Comparison of ENCODE assay signal across 1 mouse cellular context in the genomic region with DNA sequence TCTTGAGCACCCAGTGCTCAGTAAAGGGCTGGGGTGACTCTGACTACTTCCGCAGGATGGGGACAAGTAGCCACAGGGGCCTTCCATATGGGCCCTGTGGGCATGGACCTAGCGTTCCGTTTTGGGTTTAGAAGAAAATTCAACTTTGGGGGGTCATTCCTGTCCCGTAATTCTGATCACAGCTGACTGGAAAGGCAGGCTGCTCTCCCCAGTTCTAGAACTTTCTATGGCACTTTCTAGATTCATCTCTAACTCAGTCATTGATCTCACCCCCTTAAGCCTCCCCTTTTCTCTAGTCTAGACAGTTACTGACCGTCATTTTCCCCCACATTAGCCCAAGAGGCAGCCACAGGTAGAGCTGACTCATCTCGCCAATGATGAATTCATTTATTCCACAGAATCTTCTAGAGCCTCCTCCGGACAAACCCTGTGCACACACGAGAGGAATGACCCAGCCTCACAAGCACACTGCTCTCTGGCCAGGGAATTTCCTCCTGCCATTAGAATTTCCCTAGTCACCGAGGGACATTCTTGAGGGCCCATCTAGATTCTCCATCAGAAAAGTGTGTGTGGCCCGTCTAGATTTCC.
TF ChIP-seq lines count a peak whose summit lies in the region.

No protein-coding gene starts in this region.

TF ChIP-seq in CH12.LX, 34 proteins besides CTCF, POLR2A, EP300 and RAD21:
- TF ChIP-seq MYC (IDR thresholded peaks at IDR 0.05; ENCODE audit: low read depth, low read length), result peak; percentile 11; the same call in 1 of the 2 replicates
- TF ChIP-seq JUN (IDR thresholded peaks at IDR 0.05; ENCODE audit: insufficient read depth, low read depth, low read length), result peak; percentile 79
- TF ChIP-seq MAZ (IDR thresholded peaks at IDR 0.05; ENCODE audit: low read depth, low read length), result no peak; the same call in 1 of the 2 replicates
- peak; percentile 5; the same call in 1 of the 2 replicates for TF ChIP-seq MEF2A (IDR thresholded peaks at IDR 0.05; ENCODE audit: borderline replicate concordance, low read depth, low read length)
- TF ChIP-seq MXI1 (IDR thresholded peaks at IDR 0.05; ENCODE audit: low read depth, low read length), result peak; percentile 6; the same call in 1 of the 2 replicates
- peak; percentile 92 for TF ChIP-seq BHLHE40 (IDR thresholded peaks at IDR 0.05; ENCODE audit: low read depth, low read length)
- TF ChIP-seq CHD1 (IDR thresholded peaks at IDR 0.05; ENCODE audit: low read depth, low read length), result no peak
- TF ChIP-seq HCFC1 (IDR thresholded peaks at IDR 0.05; ENCODE audit: low read depth, low read length), result peak; percentile 66
- TF ChIP-seq ZNF384 (IDR thresholded peaks at IDR 0.05; ENCODE audit: low read depth, low read length), result no peak
- no peak for TF ChIP-seq USF2 (conservative IDR thresholded peaks at IDR 0.05; ENCODE audit: low read depth, low read length)
- peak; percentile 35 for TF ChIP-seq CHD2 (IDR thresholded peaks at IDR 0.05; ENCODE audit: low read length)
- TF ChIP-seq JUND (conservative IDR thresholded peaks at IDR 0.05; ENCODE audit: low read depth, low read length), result peak; percentile 68; the same call in 1 of the 2 replicates
- peak; percentile 39; the same call in 1 of the 2 replicates for TF ChIP-seq MAFK (IDR thresholded peaks at IDR 0.05; ENCODE audit: insufficient replicate concordance, low read length)
- TF ChIP-seq NELFE (IDR thresholded peaks at IDR 0.05; ENCODE audit: low read depth, low read length), result peak; percentile 51; the same call in 1 of the 2 replicates
- peak; percentile 91 for TF ChIP-seq ETS1 (conservative IDR thresholded peaks at IDR 0.05; ENCODE audit: low read depth, low read length)
- TF ChIP-seq ELF1 (IDR thresholded peaks at IDR 0.05; ENCODE audit: low read depth, low read length), result peak; percentile 77
- peak; percentile 82 for TF ChIP-seq IRF4 (IDR thresholded peaks at IDR 0.05; ENCODE audit: low read depth, low read length)
- TF ChIP-seq NRF1 (IDR thresholded peaks at IDR 0.05; ENCODE audit: low read depth, low read length), result no peak
- TF ChIP-seq MAX (IDR thresholded peaks at IDR 0.05; ENCODE audit: low read length), result peak; percentile 40; the same call in 1 of the 2 replicates
- TF ChIP-seq RCOR1 (conservative IDR thresholded peaks at IDR 0.05; ENCODE audit: low read depth, low read length), result peak; percentile 26; the same call in 1 of the 2 replicates
- no peak for TF ChIP-seq ZMIZ1 (IDR thresholded peaks at IDR 0.05; ENCODE audit: low read depth, low read length)
